Mouse (Mus musculus): ENCODE measurements at regions not wholly inside any gene's neighbourhood (a gene's known extent, or its start where the extent isn't known, plus 50 kb on each side); places are given as distances from the start of the nearest gene placed in this dataset.

DNA sequence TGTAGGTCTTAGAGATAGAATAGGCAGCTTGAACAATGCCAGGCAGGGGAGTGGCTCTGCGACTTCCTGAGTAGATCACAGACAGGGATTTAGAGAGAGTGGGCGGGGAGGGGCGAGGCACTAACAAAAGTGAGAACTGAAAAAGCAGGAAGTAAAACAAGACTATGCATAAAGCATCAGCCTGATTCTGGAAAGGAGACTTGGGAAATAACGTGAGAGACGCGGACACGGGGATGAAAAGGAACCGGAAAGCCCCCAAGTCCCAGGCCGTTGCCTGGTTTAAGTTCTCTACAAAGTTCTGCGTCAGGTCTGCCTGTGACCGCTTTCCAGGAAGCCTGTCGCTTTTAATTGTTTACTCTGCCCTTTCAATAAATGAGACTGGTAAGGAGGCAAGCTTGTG lies 86.3 kb downstream of the D16Ertd472e start:
- DNase-seq (ENCODE audit: low spot score in 2 of 2), result no peak

DNA sequence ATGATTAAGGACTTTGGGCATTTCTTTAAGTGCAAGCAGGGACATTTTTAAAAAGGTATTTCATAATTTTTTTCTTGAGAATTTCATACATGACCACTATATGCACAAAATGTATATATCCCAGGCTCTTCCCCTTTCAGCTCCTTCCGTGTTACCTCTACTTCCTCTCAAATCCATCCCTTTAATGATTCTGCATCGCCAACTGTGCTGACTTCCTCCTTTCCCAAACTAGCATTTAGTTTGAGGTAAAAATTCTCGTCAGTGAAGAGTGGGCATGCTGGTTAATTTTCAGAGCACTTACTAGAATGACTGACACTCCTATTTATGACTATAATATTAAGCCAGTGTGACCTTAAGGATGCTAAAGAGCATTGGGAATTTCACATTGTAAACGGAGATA lies 86.9 kb downstream of the D16Ertd472e start:
- DNase-seq (ENCODE audit: low spot score in 2 of 2), result no peak

GRCm38 (mm10) chr16:78486531-78486930 lies 90.0 kb downstream of the D16Ertd472e start:
- DNase-seq (ENCODE audit: low spot score in 2 of 2), result no peak

DNA sequence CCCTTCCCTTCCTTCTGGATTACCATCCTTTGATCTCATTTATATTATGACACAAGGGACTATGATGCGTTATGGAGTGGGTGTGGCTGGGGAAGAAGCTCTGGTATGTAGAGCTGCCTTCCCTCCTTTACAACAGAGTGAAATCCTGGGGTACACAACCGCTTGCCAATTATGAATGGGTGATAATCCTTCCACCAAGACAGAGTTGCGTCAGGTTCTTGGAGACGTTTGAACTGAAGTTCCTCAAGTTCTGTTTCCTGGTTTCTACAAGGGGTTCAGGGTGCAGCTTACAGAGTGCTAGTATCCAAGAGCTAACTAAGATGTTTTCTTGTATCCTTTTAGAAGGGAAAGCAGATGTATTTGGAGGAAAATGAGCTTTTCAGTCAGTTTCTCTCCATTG lies 92.2 kb downstream of the D16Ertd472e start:
- no peak for DNase-seq (ENCODE audit: low spot score in 2 of 2)

- DNase-seq (ENCODE audit: low spot score in 2 of 2), result no peak
These were observed 94.9 kb downstream of the D16Ertd472e start for GRCm38 (mm10) chr16:78481571-78481970.

DNA sequence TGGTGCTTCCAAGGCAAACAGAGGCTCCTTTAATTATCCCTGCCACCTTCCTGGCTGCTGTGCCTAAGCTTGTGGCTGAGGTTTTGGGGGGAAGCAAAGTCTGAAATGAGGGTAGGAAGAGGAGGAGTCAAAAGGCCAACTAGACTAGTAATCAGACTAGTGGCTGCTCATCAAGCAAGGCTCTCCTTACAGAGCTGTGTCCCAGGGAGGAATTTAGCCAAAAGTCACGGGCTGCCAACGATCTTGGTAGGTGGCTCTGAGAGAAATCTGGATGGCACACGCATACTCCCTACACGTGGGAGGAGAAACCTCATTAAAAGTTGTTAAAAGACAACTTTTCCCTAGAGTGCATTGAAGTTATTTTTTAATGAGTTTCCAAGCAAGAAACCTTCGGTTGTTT lies 95.4 kb downstream of the D16Ertd472e start:
- no peak for DNase-seq (ENCODE audit: low spot score in 2 of 2)

- no peak for DNase-seq (ENCODE audit: low spot score in 2 of 2)
These were observed 96.2 kb downstream of the D16Ertd472e start for GRCm38 (mm10) chr16:78480261-78480660.

GRCm38 (mm10) chr16:78473456-78473855 lies 96.5 kb upstream of the Btg3 start:
- no peak for DNase-seq (ENCODE audit: low spot score in 2 of 2)

- DNase-seq (ENCODE audit: low spot score in 2 of 2), result no peak
These were observed 83.0 kb upstream of the Btg3 start for GRCm38 (mm10) chr16:78459996-78460395.

GRCm38 (mm10) chr16:78457731-78458151 lies 80.7 kb upstream of the Btg3 start:
- DNase-seq (ENCODE audit: low spot score in 2 of 2), result no peak

GRCm38 (mm10) chr16:78456345-78456744 lies 79.4 kb upstream of the Btg3 start:
- no peak for DNase-seq (ENCODE audit: low spot score in 2 of 2)

DNA sequence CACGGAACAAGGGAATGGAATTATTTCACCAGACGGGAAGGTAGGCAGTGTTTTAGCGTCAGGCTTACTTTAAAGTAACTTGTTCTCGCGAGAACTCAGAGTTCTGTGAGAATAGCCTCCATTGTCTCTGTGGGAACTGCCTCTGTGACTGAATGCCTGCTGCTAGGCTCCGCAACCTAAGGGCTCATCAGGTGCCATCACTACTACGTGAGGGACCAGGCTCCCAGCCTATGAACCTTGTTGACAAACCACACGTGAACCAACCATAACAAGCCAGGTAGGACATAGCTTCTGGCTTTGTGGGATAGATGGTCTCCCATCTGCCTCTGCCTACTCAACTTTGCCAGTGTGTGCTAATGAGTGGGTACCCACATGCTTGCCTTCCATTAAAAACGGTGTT lies 77.5 kb upstream of the Btg3 start:
- DNase-seq (ENCODE audit: low spot score in 2 of 2), result no peak

DNA sequence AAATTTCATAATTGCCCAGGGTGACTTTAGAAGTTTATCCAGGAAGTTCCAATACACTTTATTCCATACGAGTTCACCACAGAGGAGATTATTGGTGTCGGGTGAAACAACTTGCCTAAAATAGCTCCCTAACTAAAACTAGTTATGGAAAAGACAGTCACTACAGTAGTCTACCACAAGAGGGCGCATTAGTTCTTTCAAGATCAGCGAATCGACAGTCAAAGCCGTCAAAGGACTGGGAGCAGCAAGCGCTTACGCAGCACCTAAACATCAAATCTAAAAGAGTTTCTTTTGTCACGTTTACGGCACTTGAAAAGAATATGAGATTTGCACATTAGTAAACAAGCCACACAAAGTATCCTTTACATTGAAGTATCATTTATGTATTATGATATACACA lies 75.3 kb upstream of the Btg3 start:
- DNase-seq (ENCODE audit: low spot score in 2 of 2), result no peak

- DNase-seq (ENCODE audit: low spot score in 2 of 2), result no peak
These were observed 74.8 kb upstream of the Btg3 start for GRCm38 (mm10) chr16:78451750-78452149.

DNA sequence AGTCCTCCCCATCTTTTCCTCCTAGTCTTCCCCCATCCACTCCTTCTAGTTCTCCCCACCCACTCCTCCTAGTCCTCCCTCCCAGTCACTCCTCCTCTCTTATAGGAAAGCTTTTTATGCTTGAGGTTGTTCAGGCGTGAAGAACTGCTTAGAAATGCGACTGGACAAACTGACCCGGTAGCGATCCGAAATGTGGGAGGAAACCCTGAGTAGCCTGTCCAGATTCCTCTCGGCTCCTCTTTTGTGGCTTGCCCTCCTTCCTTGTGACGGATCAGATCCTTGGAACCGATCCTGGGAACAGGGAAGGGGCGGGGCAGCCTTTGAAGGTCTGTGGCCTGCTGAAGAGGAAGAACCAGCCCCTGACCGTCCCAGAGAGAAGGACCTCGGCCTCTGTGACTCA lies 74.3 kb upstream of the Btg3 start:
- no peak for DNase-seq (ENCODE audit: low spot score in 2 of 2)

- DNase-seq (ENCODE audit: low spot score in 2 of 2), result no peak
These were observed 72.2 kb upstream of the Btg3 start for GRCm38 (mm10) chr16:78449231-78449630.

DNA sequence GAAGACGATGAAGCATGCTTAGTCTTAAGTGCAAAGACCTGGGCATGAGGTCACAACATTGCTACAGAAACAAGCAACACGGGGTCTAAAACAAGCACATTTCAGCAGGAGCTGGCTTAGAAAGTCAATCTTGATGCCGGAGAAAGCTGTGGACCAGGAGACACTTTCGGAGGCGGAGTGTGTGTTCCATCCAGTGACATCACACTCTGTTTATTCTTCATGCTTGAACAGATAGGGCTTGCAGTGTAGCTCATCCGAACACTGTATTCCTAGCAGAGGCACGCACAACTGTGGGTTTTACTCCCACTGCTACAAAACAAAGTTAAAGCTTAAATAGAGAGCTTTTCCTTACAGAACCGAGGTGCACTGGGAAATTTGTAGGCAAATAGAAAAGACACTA lies 66.3 kb upstream of the Btg3 start:
- DNase-seq (ENCODE audit: low spot score in 2 of 2), result no peak

GRCm38 (mm10) chr16:78442830-78443229 lies 65.8 kb upstream of the Btg3 start:
- DNase-seq (ENCODE audit: low spot score in 2 of 2), result no peak

GRCm38 (mm10) chr16:78441961-78442360 lies 65.0 kb upstream of the Btg3 start:
- no peak for DNase-seq (ENCODE audit: low spot score in 2 of 2)

GRCm38 (mm10) chr16:78435707-78436106 lies 58.7 kb upstream of the Btg3 start:
- no peak for DNase-seq (ENCODE audit: low spot score in 2 of 2)

DNA sequence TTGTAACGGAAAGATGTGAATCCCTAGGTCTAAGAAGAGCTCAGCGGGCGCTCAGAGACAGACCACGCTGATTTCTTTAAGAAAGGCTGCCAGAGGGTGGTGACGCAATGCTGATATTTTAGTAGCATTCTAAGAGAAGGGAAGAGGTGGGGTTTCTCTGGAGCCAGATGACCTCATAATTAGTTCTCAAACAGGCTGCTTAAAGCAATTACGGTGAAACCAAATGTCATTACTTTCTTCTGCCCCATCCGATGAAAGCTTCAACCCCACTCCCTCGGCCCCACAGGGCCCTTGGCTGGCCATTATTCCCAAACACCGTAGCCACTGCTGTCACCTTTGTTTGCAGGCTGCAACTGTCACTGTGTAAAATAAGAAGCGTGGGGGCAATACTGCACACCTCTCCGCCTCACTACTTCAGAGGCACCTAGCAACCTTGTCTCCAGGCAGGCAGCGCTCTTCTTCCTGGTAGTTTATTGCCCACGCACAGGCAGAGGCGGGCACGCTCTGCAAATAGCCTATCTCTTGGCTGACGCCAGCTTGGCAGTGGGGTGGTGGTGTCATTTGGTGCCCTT lies 50.6 kb upstream of the Btg3 start:
- DNase-seq (ENCODE audit: low spot score in 2 of 2), result peak; percentile 41 to 43
